Mouse (Mus musculus) embryonic fibroblast, embryonic 13.5 days (primary cell): ENCODE results near the gene Becn1. TPM values are rescaled to one million over a fixed set of nuclear protein-coding genes. Genes with fewer than 3 reads are reported as not detected.
"Not testable (repeated sequence)": the region's sequence is repeated elsewhere in the genome, so short reads cannot be mapped to it uniquely, and the experiment has no call there.

Experiments
- H3K27ac ChIP-seq: 2 replicates; pipeline ENCODE4 v1.5.1; 2012; ENCODE audit warnings: low read length, control low read depth, inconsistent platforms; ENCODE audit not compliant: insufficient read depth
- H3K4me1 ChIP-seq: 2 replicates; pipeline ENCODE4 v1.6.1; 2011; ENCODE audit warnings: low read length; ENCODE audit not compliant: control insufficient read depth, insufficient read depth
- H3K4me3 ChIP-seq: 2 replicates; pipeline ENCODE4 v1.5.1; 2011; ENCODE audit warnings: mild to moderate bottlenecking, control low read depth, low read length; ENCODE audit not compliant: insufficient read depth
- CTCF ChIP-seq: IDR thresholded peaks from 2 replicates; pipeline ENCODE4 v1.5.1; 2011; ENCODE audit warnings: mild to moderate bottlenecking, control low read depth, low read length, moderate library complexity, borderline replicate concordance; ENCODE audit not compliant: insufficient read depth
- POLR2A ChIP-seq: IDR thresholded peaks from 2 replicates; pipeline ENCODE4 v1.6.1; 2011; ENCODE audit warnings: low read depth, mild to moderate bottlenecking, control low read depth, low read length, moderate library complexity
- polyA plus RNA-seq: library from polyadenylated mRNA; stranded (reverse); fragments of >200 nt; gene quantifications from 2 replicates; pipeline ENCODE4 v1.2.4, GENCODE M21; 2011; ENCODE audit warnings: low read depth; ENCODE audit not compliant: missing spikeins, insufficient read length

Gene Becn1
- polyA plus RNA-seq, 1 experiment: 77.3 TPM

DNA sequence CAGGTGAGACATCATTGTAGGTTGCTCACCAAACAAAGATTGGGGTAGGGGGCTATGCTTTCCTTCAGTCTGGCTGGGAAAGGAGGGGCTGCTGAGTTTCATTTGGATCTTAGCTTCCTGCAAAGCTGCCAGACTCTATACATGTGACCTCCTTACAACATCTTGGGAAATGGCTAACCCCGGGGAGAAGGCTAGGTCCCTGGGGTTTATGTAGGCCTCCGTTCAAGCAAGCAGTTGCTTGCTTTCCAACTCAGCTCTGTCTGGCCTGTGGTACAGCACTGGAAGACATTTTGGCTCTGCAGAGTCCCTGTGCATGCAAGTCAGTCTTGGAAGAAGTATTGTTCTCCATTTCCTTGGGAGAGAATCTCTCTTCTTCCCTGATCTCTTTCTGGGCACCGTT, 30.5 kb upstream of the Becn1 start:
- H3K4me1 ChIP-seq: no peaks in the 10 kb centered on the region; the same call in 1 of the 2 replicates
- H3K27ac ChIP-seq: no peak overlapping the region
- TF ChIP-seq POLR2A: no peak
- no peak for TF ChIP-seq CTCF
- no peak overlapping the region for H3K4me3 ChIP-seq

DNA sequence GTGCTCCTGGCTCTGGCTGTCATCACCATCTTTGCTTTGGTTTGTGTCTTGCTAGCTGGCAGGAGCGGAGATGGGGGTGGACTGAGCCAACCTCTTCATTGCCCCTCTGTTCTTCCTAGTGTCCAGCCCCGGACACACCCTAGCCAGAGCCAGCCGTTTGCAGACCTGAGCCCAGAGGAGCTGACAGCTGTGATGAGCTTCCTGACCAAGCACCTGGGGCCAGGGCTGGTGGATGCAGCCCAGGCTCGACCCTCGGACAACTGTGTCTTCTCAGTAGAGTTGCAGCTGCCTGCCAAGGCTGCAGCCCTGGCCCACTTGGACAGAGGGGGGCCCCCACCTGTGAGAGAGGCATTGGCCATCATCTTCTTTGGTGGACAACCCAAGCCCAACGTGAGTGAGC, 28.9 kb upstream of the Becn1 start:
- H3K4me1 ChIP-seq, H3K4me3 ChIP-seq, H3K27ac ChIP-seq: not testable (repeated sequence)

DNA sequence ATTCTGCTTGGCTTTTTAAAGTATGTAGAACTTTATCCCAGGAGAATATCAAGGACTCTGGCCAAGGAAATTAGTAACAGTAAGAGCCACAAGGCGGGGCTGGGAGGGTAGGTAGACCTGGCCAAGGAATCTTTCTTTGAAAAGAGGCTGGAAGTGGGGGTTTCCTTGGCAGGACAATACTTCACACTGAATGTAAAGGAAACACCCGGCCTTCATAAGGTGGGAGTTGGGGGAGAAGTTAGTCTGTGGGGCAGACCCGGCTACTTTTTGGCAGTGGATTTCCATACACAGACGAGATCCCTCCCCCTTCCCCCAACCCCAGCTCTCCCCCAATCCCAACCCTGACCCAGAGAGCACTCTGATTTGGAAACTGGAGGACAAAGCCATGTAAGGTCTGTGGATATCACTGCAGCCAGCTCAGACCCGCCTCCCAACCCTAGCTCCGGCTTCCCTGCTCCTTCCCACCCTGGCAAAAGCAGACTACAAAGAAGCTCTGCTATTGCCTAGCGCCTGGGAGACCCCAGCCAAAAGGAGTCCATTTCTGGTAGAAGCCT, 28.4 kb upstream of the Becn1 start, which contains the start of gene Aoc3:
Aoc3 (plus strand) TSS at position 235 of the 554 bp plus-strand sequence.
- no peaks in the 10 kb centered on the region; the same call in 1 of the 2 replicates for H3K4me1 ChIP-seq
- TF ChIP-seq POLR2A (no peak), CTCF (no peak)
- H3K27ac ChIP-seq: peak within 1 kb of the TSS; percentile 27; the same call in 1 of the 2 replicates
- H3K4me3 ChIP-seq: no peak within 1 kb of the TSS

DNA sequence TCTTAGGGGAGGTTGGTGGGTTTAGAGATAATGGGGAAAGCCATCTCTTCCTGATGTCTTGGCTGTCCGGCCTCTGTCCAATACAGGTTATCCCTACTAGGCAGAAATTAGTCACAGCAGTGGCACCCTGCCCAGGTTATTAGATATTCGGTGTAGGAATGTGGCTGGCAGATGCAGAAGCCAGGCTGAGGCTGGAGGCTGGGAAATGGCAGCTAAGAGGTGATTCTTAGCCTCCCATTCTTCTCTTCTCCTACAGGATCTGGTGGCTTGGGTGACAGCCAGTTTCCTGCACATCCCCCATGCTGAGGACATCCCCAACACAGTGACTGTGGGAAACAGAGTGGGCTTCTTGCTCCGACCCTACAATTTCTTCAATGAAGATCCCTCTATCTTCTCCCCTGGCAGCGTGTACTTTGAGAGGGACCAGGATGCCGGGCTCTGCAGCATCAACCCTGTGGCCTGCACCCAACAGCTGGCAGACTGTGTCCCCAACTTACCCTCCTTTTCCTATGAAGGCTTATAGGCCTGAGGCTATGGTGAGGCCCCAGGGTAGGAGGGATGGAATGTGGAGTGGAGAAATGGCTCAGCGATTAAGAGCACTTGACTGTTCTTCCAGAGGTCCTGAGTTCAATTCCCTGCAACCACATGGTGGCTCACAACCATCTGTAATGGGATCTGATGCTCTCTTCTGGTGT, 27.0 kb upstream of the Becn1 start:
- Histone ChIP-seq H3K4me1 (no peaks in the 10 kb centered on the region; the same call in 1 of the 2 replicates), H3K4me3 (no peak overlapping the region), H3K27ac (peak overlapping the region; percentile 0; the same call in 1 of the 2 replicates)
- no peak for TF ChIP-seq POLR2A
- TF ChIP-seq CTCF: no peak

DNA sequence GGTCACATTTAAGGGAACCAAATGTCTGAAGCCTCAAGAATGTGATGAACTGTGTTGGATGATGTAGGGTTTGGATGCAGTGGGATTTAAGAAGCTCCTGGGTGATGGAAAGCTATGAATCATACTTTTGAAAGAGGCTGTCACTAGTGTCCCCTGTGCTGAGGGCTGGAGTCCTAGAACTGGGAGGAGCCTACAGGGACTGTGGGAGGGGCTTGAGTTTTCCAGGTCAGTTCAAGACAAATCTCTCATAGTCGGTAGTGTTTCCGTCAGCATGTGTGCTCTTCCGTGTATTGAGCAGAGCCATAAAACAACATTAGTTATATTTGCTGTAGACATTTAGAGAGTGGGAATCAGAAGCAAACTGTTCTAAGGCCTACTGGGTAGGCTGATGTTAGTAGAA, 25.2 kb upstream of the Becn1 start:
- Histone ChIP-seq H3K27ac (no peak overlapping the region), H3K4me1 (no peaks in the 10 kb centered on the region; the same call in 1 of the 2 replicates), H3K4me3 (no peak overlapping the region)
- TF ChIP-seq CTCF (no peak), POLR2A (no peak)

DNA sequence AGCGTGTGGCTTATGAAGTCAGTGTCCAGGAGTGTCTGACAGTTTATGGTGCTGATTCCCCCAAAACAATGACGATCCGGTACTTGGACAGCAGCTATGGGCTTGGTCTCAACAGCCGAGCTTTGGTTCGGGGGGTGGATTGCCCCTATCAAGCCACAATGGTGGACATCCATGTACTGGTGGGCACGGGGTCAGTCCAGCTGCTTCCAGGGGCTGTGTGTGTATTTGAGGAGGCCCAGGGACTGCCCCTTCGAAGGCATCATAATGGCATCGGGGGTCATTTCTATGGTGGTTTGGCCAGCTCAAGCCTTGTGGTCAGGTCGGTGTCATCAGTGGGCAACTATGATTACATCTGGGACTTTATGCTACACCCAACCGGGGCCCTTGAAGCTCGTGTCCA, 24.1 kb upstream of the Becn1 start:
- TF ChIP-seq POLR2A (no peak), CTCF (no peak)
- no peaks in the 10 kb centered on the region; the same call in 1 of the 2 replicates for H3K4me1 ChIP-seq
- H3K27ac ChIP-seq: no peak overlapping the region
- no peak overlapping the region for H3K4me3 ChIP-seq

DNA sequence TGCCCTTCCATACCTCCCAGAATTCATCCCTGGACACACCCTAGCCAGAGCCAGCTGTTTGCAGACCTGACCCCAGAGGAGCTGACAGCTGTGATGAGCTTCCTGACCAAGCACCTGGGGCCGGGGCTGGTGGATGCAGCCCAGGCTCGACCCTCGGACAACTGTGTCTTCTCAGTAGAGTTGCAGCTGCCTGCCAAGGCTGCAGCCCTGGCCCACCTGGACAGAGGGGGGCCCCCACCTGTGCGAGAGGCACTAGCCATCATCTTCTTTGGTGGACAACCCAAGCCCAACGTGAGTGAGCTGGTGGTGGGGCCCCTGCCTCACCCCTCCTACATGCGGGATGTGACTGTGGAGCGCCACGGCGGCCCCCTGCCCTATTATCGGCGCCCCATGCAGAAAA, 23.1 kb upstream of the Becn1 start:
- not testable (repeated sequence) for H3K27ac ChIP-seq, H3K4me3 ChIP-seq, H3K4me1 ChIP-seq

DNA sequence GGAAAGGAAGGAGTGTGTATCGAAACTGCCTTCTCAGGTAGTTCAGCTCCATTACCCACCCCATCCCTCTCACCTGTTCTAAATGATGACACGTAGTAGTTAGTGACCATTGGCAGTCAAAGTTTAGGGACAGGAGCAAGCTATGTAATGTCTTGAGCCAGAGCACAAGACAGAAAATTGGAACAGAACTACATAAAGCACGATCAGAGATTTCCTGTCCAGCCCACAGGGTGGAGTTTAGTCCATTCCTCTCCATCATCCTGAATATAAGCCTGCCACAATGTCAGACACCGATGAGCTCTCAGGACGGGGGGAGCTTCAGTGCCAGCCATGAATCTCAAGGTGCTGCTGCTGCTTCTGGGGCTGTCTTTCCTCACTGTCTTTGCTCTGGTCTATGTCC, 22.7 kb upstream of the Becn1 start, which contains the start of gene Aoc2:
Aoc2 (plus strand) TSS at position 301 of the 400 bp plus-strand sequence.
- no peak within 1 kb of the TSS for H3K27ac ChIP-seq
- TF ChIP-seq CTCF (no peak), POLR2A (no peak)
- no peaks in the 10 kb centered on the region for H3K4me1 ChIP-seq
- no peak within 1 kb of the TSS for H3K4me3 ChIP-seq

DNA sequence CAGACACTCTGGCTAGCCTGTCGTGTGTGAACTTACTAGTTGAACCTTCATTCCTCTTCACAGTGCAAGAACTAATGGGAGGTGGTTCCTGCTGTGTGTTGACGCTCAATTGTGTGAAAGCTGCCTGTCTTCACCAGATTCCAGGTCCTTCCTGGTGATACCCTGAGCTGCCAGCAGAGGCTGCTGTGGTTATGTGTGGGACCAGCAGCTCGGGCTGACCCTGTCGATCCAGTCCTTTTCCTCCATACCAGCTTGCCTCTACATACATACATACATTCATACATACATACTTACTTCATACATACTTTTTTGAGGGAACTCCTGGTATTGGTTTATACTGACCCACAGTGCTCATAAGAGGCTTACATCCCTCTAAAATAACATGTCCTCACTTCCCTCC, 21.5 kb upstream of the Becn1 start:
- Histone ChIP-seq H3K27ac (no peak overlapping the region), H3K4me1 (no peaks in the 10 kb centered on the region), H3K4me3 (no peak overlapping the region)
- TF ChIP-seq CTCF (peak; percentile 95), POLR2A (no peak)

DNA sequence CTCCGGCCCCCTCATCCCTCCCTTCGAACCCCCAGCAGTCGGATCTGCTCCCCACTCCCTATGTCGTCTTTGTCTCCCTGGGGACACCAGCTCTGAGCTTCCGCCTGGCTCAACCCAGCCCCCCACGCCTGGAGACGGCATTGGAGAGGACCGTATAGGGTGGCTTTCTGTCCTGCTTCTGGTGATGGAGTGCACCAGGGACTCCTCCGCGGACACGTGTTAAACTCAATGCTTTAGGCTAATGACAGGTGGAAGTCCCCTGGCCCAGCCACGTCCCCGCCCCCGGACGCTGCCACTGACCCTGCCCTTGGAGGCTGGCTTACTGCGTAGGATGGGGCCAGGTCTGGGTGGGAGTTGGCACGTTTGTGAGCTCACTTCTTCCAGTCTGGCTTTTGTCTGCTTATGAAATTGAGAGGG, 14.4 kb upstream of the Becn1 start:
- TF ChIP-seq POLR2A: 0 out of 2 replicates have a peak, but pooled peaks have one; percentile 29
- TF ChIP-seq CTCF: no peak
- H3K27ac ChIP-seq: no peak overlapping the region

More for the DNA sequence above, 14.4 kb upstream of the Becn1 start:
- H3K4me1 ChIP-seq: peaks cover 6% of the 10 kb centered on the region; the same call in 1 of the 2 replicates
- H3K4me3 ChIP-seq: peak overlapping the region; percentile 92
